Mouse (Mus musculus) heart, adult 2 months (tissue): ENCODE measurements around the gene Mpp3.

Experiments used
- CTCF ChIP-seq: fragments of 200-600 bp; IDR thresholded peaks from 2 replicates; pipeline ENCODE4 v1.8.1; 2022; ENCODE audit warnings: antibody characterized with exemption, mild to moderate bottlenecking, moderate library complexity
- POLR2A ChIP-seq: fragments of 200-500 bp; IDR thresholded peaks from 2 replicates; pipeline ENCODE4 v1.6.1; 2011; ENCODE audit warnings: mild to moderate bottlenecking, low read depth, low read length, control low read depth; ENCODE audit not compliant: insufficient read depth

DNA sequence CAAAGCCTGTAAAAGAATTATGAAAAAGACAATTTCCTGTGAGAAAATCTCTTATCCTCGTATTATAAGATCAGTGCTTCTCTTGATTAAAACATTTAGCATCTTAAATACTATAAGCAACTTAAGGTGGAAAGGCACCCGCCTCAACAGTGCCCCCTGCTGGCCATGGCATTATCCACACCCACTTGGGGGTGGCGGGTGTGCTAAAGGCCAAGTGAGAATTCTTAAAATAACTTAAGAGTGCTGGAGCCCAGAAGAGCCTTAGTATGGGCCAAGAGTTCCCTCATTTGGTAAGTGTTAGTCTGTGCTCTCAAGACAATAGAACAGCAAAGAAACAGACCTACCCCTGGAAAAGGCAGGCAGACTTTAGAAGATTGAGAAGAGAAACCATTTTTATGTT lies 56.9 kb downstream of the Mpp3 start:
- TF ChIP-seq POLR2A: 0 out of 2 replicates have a peak, but pooled peaks have one; percentile 14
- TF ChIP-seq CTCF: no peak; the same call in 1 of the 2 replicates
